Comparison of ENCODE assay signal across 16 mouse cellular contexts in the genomic region with DNA sequence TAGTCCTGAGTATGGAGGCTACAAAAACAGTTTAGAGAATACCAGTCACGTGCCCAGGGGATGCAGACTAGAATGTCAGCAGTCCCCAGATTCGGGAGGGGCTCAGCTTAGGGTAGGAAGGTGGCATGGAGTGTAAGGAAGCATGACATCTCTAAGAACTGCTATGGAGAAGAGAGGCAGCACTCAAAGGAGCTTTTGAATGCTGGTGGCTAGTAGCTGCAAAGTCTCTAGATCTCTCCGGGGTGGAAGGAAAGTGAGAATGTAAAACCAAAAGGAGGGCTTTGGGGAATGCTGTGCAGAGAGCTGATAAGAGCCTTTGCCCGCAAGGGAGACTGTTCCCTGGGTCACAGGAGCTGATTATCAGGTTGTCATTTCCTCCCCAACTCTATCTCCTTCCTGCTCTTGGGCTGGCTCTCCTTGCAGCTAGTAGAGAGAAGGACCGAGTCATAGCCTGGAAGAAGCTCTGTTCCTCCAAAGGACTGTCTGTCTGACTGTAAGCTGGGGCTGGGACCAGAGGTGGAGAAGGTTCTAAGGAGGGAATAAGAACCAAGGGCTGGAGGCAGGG. TPM values are rescaled to one million over a fixed set of nuclear protein-coding genes. Genes with fewer than 3 reads are reported as not detected.
DNase-seq lines count a peak whose midpoint lies in the region; ATAC-seq lines count a peak whose summit lies in the region.
"Had no signal": no experiment of that assay in that cellular context is flagged by ENCODE, and none has a peak within 500 bp of the region (broad histone marks: within the 10 kb centered on the region; RNA-seq: fewer than 3 reads in every experiment).

Gene Gp1ba (plus strand): TSS at position 409 of the 565 bp plus-strand sequence.

- peak within 1 kb of the TSS; percentile 23 for H3K4me2 ChIP-seq in heart, embryonic 11.5 days
- H3K4me2 ChIP-seq in lung, embryonic 16.5 days (ENCODE audit: low read depth, low read length) = no peak within 1 kb of the TSS
- peak within 1 kb of the TSS; percentile 67 for H3K4me2 ChIP-seq in liver, embryonic 12.5 days
- H3K4me2 ChIP-seq: embryonic facial prominence, embryonic 12.5 days; hindbrain, embryonic 15.5 days; kidney, embryonic 15.5 days had no signal

- no peak within 1 kb of the TSS for H3K4me3 ChIP-seq in heart, embryonic 11.5 days (ENCODE audit: low read depth, low read length)
- H3K4me3 ChIP-seq in lung, embryonic 16.5 days (ENCODE audit: low read length) = no peak within 1 kb of the TSS
- peak within 1 kb of the TSS; percentile 35 for H3K4me3 ChIP-seq in liver, embryonic 12.5 days
- H3K4me3 ChIP-seq: embryonic facial prominence, embryonic 12.5 days; gastrocnemius, adult 2 months; hindbrain, embryonic 15.5 days; kidney, embryonic 15.5 days had no signal

- no peak within 1 kb of the TSS for H3K9ac ChIP-seq in heart, embryonic 11.5 days (ENCODE audit: low read depth, low read length)
- H3K9ac ChIP-seq in lung, embryonic 16.5 days (ENCODE audit: low read length) = peak within 1 kb of the TSS; percentile 5; the same call in 1 of the 2 replicates
- peak within 1 kb of the TSS; percentile 63 for H3K9ac ChIP-seq in liver, embryonic 12.5 days
- H3K9ac ChIP-seq: embryonic facial prominence, embryonic 12.5 days; hindbrain, embryonic 15.5 days; kidney, embryonic 15.5 days had no signal

- H3K4me1 ChIP-seq in heart, embryonic 11.5 days (ENCODE audit: control insufficient read depth, insufficient read depth, low read length) = peaks cover 17% of the 10 kb centered on the region
- H3K4me1 ChIP-seq in lung, embryonic 16.5 days (replicated peaks; ENCODE audit: control insufficient read depth, insufficient read depth, low read length) = no peaks in the 10 kb centered on the region
- H3K4me1 ChIP-seq in liver, embryonic 12.5 days = peaks cover 53% of the 10 kb centered on the region
- H3K4me1 ChIP-seq: embryonic facial prominence, embryonic 12.5 days; hindbrain, embryonic 15.5 days; kidney, embryonic 15.5 days had no signal

- no peaks in the 10 kb centered on the region for H3K36me3 ChIP-seq in heart, embryonic 11.5 days (ENCODE audit: control insufficient read depth, insufficient read depth, low read length)
- H3K36me3 ChIP-seq in lung, embryonic 16.5 days (ENCODE audit: control insufficient read depth, insufficient read depth, low read length) = peaks cover 4% of the 10 kb centered on the region; the same call in 1 of the 2 replicates
- H3K36me3 ChIP-seq in liver, embryonic 12.5 days = peaks cover 11% of the 10 kb centered on the region

- WGBS in heart, embryonic 11.5 days (ENCODE audit: insufficient replicate concordance) = 10% methylated on average over 5 of the region's 5 CpGs
- WGBS in lung, embryonic 16.5 days = 11% methylated on average over 5 of the region's 5 CpGs
- 6% methylated on average over 5 of the region's 5 CpGs for WGBS in liver, embryonic 12.5 days (ENCODE audit: insufficient replicate concordance)

- H3K27me3 ChIP-seq in heart, embryonic 11.5 days (ENCODE audit: control insufficient read depth, insufficient read depth, low read length) = no peaks in the 10 kb centered on the region
- no peaks in the 10 kb centered on the region for H3K27me3 ChIP-seq in lung, embryonic 16.5 days (ENCODE audit: control insufficient read depth, insufficient read depth, low read depth, low read length)
- no peaks in the 10 kb centered on the region for H3K27me3 ChIP-seq in liver, embryonic 12.5 days (replicated peaks)
- H3K27me3 ChIP-seq: embryonic facial prominence, embryonic 12.5 days; hindbrain, embryonic 15.5 days; kidney, embryonic 15.5 days had no signal

- intact Hi-C loops in heart, postnatal 36 days (cut with DNase I) = no loop called here

- H3K9me3 ChIP-seq in heart, embryonic 11.5 days (replicated peaks; ENCODE audit: control insufficient read depth, low read length) = no peaks in the 10 kb centered on the region
- H3K9me3 ChIP-seq in lung, embryonic 16.5 days (ENCODE audit: control insufficient read depth, low read length) = no peaks in the 10 kb centered on the region
- H3K9me3 ChIP-seq in liver, embryonic 12.5 days (replicated peaks) = no peaks in the 10 kb centered on the region
- H3K9me3 ChIP-seq: embryonic facial prominence, embryonic 12.5 days; hindbrain, embryonic 15.5 days; kidney, embryonic 15.5 days had no signal

- no peak for DNase-seq in heart, postnatal 36 days
- no peak for DNase-seq in lung, adult 18-20 months
- DNase-seq in MN1 (ENCODE audit: low spot score) = no peak
- no peak for DNase-seq in left cerebral cortex, adult 9 months (ENCODE audit: low spot score in 2 of 2)
- no peak for DNase-seq in T-cell, adult 2 months (ENCODE audit: low spot score)
- DNase-seq: cerebellum, adult 9-11 months; gastrocnemius, adult 2 months had no signal

- peak; percentile 53; the same call in 1 of the 2 replicates for ATAC-seq in heart, embryonic 11.5 days (replicated peaks; ENCODE audit: insufficient number of reproducible peaks, low FRiP score, low TSS enrichment)
- no peak for ATAC-seq in lung, embryonic 16.5 days (ENCODE audit: low read depth)
- peak; percentile 93 for ATAC-seq in liver, embryonic 12.5 days
- ATAC-seq: activated CD4-positive, CD25-positive, alpha-beta regulatory T cell, adult 4 months; forebrain, embryonic 14.5 days; midbrain, embryonic 16.5 days had no signal

- peak within 1 kb of the TSS; percentile 82 for H3K27ac ChIP-seq in heart, embryonic 11.5 days (ENCODE audit: low read depth, low read length)
- H3K27ac ChIP-seq in lung, embryonic 16.5 days (ENCODE audit: low read length) = no peak within 1 kb of the TSS
- H3K27ac ChIP-seq in liver, embryonic 12.5 days = peak within 1 kb of the TSS; percentile 92
- H3K27ac ChIP-seq: embryonic facial prominence, embryonic 12.5 days; gastrocnemius, adult 2 months; hindbrain, embryonic 15.5 days; kidney, embryonic 15.5 days had no signal

RNA-seq across cellular contexts. Expression of gene Gp1ba, which starts in this region (rescaled TPM):
- polyA plus RNA-seq in heart, embryonic 11.5 days (2014; fragmentation: Nextera tagmentation; extraction: Ambion mirVana) = 2.6 and 5.4 TPM in 2 replicates
- under 1 TPM; 0.16 to 0.17 TPM for total RNA-seq in heart, postnatal 36 days (2021)
- polyA plus RNA-seq in lung, embryonic 16.5 days (2015; fragmentation: Nextera tagmentation; extraction: Ambion mirVana) = 0.35 and 0.50 TPM in 2 replicates
- 5.5 and 5.6 TPM in 2 replicates for polyA plus RNA-seq in liver, embryonic 12.5 days (2016; fragmentation: Nextera tagmentation; extraction: Ambion mirVana)
- total RNA-seq: gastrocnemius, adult 2 months had no signal
